Mouse (Mus musculus) gastrocnemius, adult 18-20 months (tissue): ENCODE results near the gene Snrpa. TPM values are rescaled to one million over a fixed set of nuclear protein-coding genes. Genes with fewer than 3 reads are reported as not detected.

Experiments used
- DNase-seq: peaks from one replicate; pipeline ENCODE4 v3.0.0; 2021; ENCODE audit warnings: low spot score
- microRNA-seq: library from miRNA; unstranded; fragments of <30 nt; microRNA quantifications from one replicate; pipeline ENCODE4 v1.2.0, GENCODE M21; 2021
- total RNA-seq, 2 experiments: library from RNA; stranded (reverse); gene quantifications; 2 replicates each; pipeline ENCODE4 v1.2.3; 2021

Gene Snrpa
- total RNA-seq, 2 experiments from 2014 or later: 27.5 to 33.0 TPM

DNA sequence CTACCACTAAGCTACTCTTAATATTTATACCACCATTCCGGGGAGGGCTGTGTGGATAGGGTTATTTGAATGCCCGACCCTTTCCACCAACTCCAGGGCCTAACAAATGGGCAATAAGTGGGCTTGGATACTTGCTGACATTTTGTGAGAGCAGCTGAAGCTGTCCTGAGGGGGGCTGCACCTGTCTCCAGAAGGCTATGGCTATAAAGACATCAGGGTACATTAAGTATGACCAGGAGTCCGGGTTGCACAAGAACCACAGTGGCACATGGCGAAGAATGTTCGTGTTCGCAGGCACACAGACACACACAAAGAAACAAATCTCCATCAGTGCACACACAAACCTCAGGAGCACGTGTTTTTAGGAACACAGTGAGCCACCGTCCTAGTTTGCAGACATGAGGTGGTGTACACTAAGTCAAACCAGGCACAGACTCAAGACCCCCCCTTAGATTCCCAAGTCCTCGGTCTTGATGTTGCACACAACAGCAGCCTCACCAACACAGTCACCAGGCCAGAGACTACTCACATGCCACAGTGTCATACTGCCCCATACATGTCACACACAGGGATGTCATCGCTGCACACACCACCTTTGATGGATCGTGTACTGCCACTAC lies 28.5 kb downstream of the Snrpa start:
- DNase-seq: no peak

DNA sequence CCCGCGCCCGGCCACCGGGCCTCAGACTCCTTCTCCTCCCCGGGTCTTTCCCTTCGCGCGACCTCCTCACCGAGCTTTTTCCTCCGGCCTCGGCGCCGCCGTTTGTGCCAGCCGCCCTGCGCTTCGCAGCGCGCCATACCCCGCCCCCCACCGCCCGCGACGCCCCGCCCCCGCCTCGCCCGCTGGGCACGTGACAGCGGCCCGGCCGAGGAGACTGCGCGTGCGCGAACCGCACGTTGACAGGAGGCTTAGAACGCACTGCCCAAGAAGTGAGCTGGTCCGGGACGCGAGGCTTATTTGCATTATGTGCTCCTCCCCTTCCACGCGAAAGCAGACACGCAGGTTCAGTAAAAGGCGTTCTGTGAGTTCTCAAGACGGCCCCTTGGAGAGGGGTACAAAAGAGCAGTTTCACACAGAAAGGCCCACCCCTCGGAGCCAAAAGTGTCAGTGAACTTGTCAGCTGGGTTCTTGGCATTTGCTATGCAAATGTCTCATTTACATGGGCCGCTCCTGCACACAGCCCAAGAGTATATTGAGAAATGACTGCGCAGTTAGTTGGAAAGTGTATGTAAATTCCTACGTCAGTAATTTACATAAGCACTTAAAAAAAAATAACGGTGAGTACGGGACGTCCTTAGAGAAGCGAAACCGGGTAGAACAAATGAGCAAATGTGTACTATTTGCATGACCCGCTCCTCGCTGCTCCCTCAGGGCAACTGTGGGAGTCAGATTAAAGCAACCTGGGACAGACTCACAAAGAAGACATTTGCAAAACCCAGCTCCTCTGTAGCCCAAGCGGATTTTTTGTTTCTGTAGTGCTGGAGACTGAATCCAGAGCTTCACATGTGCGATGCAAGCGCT lies 29.2 kb downstream of the Snrpa start, which contains the start of gene Egln2:
Egln2 (minus strand) TSS at position 189 of the 861 bp plus-strand sequence.
- peak; percentile 94 for DNase-seq

DNA sequence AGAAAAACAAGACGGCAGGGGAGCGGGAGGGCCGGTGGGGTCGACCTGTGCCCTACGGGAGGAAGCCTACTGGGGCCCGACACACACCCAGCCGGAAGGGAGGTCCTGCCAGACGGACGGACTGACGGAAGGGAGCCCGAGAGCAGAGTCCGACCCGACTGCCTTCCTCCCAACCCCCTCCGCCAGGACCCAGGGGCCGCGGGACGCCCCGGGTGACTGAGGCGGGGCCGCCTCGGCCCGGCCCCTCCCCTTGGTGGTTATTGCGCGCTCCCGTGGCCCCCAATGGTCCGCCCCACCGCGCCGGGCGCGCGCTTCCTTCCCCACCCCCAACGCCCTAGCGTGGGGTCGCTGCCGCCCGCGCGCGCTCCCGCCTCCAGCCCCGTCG lies 29.9 kb downstream of the Snrpa start:
- peak; percentile 89 for DNase-seq

DNA sequence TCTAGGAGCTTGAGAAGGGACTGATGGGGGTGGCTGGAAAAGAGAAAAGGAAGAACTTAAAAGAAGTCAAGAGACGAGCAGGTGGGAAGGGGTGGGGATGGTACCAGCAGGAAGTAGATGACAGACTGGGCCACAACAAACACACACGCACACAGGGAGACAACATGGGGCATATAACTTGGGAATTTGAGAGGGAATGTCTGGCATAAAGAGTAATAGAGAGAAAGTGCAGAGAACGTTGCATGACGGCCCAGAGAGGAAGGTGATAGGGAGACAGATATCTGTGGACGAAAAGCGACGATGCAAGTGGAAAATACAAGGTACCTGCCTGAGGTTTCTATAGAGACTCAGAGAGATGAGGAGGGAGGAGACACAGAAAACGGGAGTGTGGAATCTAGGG lies 30.4 kb downstream of the Snrpa start:
- DNase-seq: no peak

DNA sequence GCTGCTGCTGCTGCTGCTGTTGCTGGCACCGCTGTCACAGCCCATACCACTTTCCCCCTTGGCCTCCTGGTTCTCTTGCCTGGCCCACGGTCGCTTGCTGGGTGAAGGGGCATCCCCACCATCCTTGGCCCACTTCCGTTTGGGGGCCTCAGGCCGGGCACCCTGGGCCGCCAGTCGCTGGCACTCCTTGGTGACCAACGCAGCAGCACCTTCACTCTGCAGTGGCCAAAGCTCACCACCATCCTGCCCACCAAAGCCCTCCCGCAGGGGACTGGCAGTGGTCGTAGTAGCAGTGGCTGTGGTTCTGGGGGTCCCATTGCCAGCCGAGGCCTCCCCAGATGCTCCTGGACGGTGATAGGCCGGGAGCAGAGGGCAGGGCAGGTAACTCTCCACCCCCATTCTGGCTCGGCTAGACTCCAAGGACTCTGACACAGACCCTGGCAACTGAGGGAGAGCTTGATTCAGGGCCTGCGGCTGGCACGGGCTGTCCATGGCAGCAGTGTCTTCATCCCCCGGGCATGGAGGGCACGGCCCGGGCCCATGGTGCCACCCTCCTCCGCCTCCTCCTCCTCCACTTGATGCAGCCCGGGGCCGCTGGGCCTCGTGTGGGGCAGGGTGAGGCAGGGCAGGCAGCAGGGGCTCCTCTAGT lies 30.9 kb downstream of the Snrpa start:
- peak; percentile 71 for DNase-seq

DNA sequence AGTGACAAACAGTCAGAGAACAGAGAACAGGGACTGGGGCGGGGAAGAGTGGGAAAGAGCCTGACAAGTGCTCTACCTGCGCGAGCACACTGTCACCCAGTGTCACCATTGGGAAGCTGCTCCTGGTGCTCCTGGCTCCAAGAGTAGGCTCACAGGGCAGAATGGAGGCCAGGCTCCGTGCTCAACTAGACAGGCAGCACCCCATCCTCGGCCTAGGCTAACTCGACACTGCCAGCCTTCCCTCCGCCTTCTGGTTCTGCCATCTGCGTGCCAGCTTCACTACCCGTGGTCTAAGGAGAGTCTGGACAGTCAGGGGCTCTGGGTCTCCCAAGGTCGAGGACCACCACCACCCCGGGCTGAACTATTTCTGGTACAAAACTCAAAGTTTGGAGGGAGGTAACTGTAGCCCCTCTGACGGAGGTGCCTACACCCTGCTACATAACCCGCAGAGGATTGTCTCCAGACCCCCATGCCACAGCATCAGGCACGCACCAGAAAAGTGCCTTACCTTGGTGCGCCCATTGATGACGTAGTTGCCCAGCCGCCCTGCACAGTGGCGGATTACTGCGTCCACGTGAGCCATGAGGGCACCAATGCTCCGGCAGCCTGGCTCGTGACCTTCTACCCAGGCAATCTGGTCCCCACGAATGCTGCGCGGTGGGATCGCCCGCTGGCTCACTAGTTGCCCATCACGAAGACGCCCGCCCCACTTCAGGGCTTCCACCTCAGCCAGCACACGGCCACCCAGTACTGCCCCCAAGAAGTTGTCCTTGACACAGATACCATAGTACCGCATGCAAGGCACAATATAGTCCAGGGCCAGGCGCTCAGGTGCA lies 31.7 kb downstream of the Snrpa start:
- no peak for DNase-seq

DNA sequence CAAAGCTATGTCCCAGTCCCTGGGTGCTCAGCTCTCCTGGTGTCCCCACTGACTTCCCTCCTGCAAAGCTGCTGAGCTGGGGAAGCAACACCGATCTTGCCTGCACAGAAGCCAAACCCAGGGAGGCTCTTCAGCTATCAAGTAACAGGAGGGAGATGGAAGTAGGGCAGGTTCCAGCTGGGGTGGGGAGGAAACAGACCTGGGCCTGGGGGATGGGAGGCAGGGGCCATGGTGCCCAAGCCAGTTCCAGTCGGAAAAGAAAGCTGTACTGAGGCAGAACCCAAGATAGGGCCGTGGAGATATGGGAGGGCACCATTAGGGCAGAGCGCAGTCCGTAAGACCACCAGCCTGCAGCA lies 32.6 kb downstream of the Snrpa start:
- peak; percentile 68 for DNase-seq

DNA sequence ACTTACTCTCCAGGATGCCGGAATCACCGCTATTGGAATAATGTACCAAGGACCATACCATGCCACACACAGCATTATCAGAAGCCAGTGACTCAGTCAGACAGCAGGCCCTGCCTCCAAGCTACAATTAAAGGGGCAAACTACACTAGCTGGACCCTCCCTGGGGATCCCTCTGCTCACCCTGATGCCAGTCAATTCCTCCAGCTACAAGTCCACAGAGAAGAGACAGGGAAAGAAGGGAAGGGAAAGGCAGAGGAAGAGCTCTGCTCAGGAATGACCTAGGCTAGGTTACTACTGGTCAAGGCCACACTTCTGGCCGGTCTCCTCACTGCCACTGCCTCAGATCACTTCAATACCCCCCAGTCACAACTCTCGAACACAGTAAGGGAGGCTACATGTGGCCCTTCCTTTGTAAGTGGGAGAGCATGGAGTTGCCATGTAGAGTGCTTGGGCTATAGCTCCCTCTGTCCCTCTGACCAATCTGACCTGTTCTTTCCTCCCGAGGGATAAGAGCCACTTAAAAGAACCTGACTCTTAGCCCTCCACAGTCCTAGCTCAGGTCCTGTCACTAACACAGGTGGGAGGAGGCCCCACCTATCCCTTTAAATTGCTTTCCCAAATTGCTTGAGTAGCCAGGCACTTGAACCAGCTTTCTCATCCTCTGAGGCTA lies 33.2 kb downstream of the Snrpa start:
- DNase-seq: no peak

DNA sequence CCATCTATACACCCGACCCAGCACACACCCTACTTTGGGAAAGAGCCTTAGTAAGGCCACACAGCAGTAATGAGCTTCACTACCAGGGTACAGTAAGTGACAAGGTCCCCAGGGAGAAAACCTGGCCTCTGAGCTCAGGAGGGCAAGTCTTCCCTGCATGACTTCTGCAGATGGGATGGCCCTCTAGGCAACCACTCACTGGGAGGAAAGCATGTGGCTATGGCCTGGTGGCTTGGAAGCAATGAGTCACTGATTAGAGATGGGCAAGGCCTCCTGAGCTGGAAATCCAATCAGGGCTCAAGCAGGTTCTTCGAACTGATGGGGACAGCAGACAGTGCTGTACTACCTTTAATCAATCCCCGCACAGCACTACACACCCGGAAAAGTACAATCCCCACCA lies 34.3 kb downstream of the Snrpa start:
- peak; percentile 26 for DNase-seq

DNA sequence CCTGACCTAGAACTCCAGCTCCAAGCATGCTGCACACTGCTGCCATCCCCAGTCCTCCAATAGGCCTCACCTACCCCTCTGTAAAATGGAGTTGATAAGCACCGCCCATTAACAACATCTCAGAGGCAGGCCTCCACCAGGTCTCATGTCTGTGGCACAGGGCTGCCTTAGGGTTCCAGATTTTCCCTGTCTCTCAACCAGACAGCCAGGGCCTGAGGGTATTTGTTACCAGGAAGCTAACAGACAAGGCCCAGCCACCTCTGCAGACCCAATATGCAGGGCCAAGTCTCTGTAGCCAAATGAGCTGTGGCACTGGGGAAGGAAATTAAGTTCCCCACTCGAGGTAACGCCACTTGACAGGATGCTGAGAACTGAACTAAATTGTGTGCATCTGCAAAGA lies 35.1 kb downstream of the Snrpa start:
- DNase-seq: no peak

DNA sequence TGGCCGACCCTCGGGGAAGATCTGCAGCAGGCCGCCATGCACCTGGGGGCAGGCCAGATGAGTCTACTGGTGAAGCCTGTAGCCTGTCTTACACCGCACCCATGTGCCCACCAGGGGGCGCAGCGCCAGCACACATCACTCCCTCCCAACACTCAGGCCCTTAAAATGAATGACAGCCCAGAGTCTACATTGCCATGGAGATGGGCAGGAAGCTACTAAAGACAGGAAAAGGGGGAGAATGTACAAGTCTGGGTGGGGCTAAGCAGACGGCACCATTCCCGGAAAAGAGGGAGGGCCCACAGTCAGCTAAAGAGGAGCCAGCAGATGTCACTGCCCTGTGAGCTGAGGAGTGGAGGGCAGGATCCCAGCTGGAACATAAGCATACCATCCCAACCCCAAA lies 36.2 kb downstream of the Snrpa start:
- peak; percentile 85 for DNase-seq

DNA sequence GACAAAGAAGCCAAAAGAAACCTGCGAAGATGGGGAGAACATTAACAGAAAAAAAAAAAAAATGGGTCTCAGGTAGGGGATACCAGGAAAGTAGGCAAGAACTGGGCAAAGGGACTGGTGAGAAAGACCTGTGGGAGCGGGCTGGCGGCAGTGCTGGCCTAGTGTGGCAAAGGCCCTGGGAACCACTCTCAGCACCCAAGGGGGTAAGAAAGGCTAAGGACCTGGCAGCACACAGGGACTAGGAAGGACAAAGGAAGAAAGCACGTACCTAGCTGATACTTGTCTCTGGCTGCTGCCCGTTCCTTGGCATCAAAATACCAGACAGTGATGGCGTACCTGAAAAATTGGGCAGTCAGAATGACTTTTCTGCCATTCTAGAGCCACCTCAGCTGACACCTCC lies 36.8 kb downstream of the Snrpa start:
- DNase-seq: no peak

DNA sequence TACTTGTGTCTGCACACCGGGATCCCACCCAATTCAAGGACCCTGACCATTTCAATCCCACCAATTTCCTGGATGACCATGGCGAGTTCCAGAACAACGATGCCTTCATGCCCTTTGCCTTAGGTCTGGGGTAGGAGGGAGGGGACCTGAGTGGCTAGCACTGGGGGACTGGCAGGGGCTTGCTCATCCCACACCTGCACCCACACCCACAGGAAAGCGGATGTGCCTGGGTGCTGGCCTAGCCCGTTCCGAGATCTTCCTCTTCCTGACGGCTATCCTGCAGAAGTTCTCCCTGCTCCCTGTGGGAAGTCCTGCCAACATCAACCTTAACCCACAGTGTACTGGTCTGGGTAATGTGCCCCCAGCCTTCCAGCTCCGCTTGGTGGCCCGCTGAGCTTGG lies 37.9 kb downstream of the Snrpa start:
- DNase-seq: no peak

DNA sequence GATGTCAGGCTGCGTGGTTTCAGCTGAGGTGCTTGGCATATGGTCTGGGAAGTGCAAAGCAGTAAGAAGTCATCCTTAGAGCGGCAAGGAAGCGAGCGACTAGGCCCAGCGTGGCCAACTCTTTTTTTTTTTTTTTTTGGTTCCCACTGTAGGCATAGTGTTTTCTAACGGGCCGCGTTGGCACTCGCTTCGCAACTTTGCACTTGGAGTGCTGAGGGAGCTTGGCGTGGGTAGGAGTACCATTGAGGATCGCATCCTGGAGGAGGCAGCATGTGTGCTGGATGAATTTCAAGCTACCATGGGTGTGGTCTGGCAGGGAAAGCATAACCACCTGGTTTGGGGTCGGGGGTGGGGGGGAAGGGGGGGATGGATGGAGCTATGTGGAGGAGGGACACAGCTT lies 40.1 kb downstream of the Snrpa start:
- no peak for DNase-seq

DNA sequence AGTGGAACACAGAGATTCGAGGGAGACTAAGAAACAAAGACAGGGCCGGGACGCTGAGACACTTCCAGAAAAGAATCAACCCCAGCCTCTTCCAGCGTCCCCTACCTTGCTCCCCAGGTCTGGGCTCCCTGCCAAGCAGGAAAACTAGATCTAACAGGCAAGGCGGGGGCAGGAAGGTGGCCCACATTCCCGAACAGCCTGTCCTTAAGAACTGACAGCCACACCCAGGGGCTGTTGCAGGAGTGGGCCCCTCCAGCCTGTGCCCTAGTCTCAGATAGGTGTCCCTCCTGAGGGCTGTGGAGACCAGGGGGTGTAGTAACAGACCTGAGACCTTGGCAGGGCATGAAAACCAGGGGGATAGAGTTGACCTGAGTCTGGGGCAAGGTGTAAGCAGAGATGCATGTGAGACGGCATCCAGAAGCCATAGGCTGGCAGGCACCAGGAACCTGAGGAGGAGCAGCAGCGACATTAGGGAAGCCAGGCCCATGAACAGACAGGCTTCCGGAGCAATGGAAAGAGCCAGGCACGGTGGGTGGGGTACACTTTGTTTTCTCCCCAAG lies 42.8 kb downstream of the Snrpa start, which contains the start of gene Cyp2t4:
Cyp2t4 (plus strand) TSS at position 510 of the 560 bp plus-strand sequence.
- DNase-seq: peak; percentile 55

Small RNA genes lying within 50 kb of the gene (microRNA-seq; reads per million reads assigned to microRNA genes)
- gene Mir1191: 1.7 reads per million
- gene Mir3101: not detected

Other genes starting within 250 kb of the Snrpa start
- under 1 TPM; 0.09 to 0.26 TPM for gene Cyp2a12, start 167.2 kb downstream of the Snrpa start, total RNA-seq
- 1 to 10 TPM; 1.5 to 1.9 TPM for gene Cyp2f2, start 76.4 kb downstream of the Snrpa start, total RNA-seq
- gene Cyp2t4, start 42.6 kb downstream of the Snrpa start, total RNA-seq: not detected
- 100 to 1,000 TPM; 107 to 108 TPM for gene Egln2, start 29.5 kb downstream of the Snrpa start, total RNA-seq
- 1 to 10 TPM; 6.0 to 6.1 TPM for gene Rab4b, start 17.4 kb downstream of the Snrpa start, total RNA-seq
- under 1 TPM in 1 of 2 experiments, not detected in 1; 0.21 TPM for gene Gm21983, start 15.2 kb downstream of the Snrpa start, total RNA-seq
- gene Mia, start 15.1 kb downstream of the Snrpa start, total RNA-seq: not detected
- gene BC024978, start 490 bp downstream of the Snrpa start, total RNA-seq: 10 to 100 TPM; 14.3 to 14.6 TPM
- 1 to 10 TPM; 3.8 to 4.2 TPM for gene Itpkc, start 32.4 kb upstream of the Snrpa start, total RNA-seq
- 1 to 10 TPM; 2.6 to 2.9 TPM for gene Coq8b, start 36.8 kb upstream of the Snrpa start, total RNA-seq
- 1 to 10 TPM; 2.2 to 2.8 TPM for gene Numbl, start 62.2 kb upstream of the Snrpa start, total RNA-seq
- gene Ltbp4, start 141.4 kb upstream of the Snrpa start, total RNA-seq: 10 to 100 TPM; 55.8 to 66.9 TPM
- gene Shkbp1, start 159.7 kb upstream of the Snrpa start, total RNA-seq: 1 to 10 TPM; 2.2 to 3.0 TPM
- under 1 TPM in 1 of 2 experiments, not detected in 1; 0.57 TPM for gene Gm20479, start 161.1 kb upstream of the Snrpa start, total RNA-seq